ENCODE assay signal across 25 mouse cellular contexts in the genomic region with DNA sequence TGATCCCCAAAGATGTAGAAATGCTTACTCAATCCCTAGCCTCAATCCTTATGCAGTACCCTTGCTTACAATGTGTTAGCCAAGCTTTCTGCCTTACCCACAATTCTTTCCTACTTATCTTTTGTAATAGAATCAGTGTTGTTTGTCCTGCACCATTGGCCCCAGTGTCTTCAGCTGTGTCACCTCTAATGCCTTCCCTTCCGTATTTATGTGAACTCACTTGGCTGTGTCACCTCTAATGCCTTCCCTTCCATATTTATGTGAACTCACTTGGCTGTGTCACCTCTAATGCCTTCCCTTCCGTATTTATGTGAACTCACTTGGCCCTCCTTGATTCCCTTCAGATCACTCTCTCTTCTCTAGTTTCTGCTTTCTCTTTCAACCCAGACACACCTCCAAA.
"Had no signal": no experiment of that assay in that cellular context is flagged by ENCODE, and none has a peak within 500 bp of the region (broad histone marks: within the 10 kb centered on the region; RNA-seq: fewer than 3 reads in every experiment).

No protein-coding gene starts in this region.

- H3K27ac ChIP-seq: heart, embryonic 10.5 days; hindbrain, embryonic 10.5 days; hindbrain, embryonic 12.5 days; hindbrain, embryonic 14.5 days; intestine, embryonic 15.5 days; layer of hippocampus, adult 2 months; left cerebral cortex, adult 2 months; limb, embryonic 10.5 days; limb, embryonic 12.5 days; liver, embryonic 13.5 days had no signal

- H3K9ac ChIP-seq: heart, embryonic 12.5 days; hindbrain, embryonic 12.5 days; hindbrain, embryonic 14.5 days; intestine, embryonic 15.5 days; limb, embryonic 12.5 days; liver, embryonic 13.5 days had no signal

- H3K4me3 ChIP-seq: heart, embryonic 10.5 days; heart, embryonic 12.5 days; hindbrain, embryonic 10.5 days; hindbrain, embryonic 12.5 days; intestine, embryonic 15.5 days; layer of hippocampus, adult 2 months; left cerebral cortex, adult 2 months; limb, embryonic 10.5 days; limb, embryonic 12.5 days; liver, embryonic 13.5 days had no signal

- DNase-seq: gastrocnemius, postnatal 14 days; gastrocnemius, postnatal 36 days; heart, adult 11 months; heart, postnatal 10 days; heart, postnatal 4 days; kidney, adult 18-20 months; kidney, adult 8-10 months; kidney, postnatal 10 days; kidney, postnatal 25 days; kidney, postnatal 4 days; liver; liver, embryonic 13.5 days had no signal

- H3K36me3 ChIP-seq: heart, embryonic 10.5 days; heart, embryonic 12.5 days; hindbrain, embryonic 10.5 days; hindbrain, embryonic 12.5 days; intestine, embryonic 15.5 days; limb, embryonic 10.5 days; limb, embryonic 12.5 days; liver, embryonic 13.5 days had no signal

- H3K9me3 ChIP-seq: heart, embryonic 10.5 days; heart, embryonic 12.5 days; hindbrain, embryonic 10.5 days; hindbrain, embryonic 12.5 days; intestine, embryonic 15.5 days; limb, embryonic 10.5 days; limb, embryonic 12.5 days; liver, embryonic 13.5 days had no signal

- ATAC-seq: hindbrain, embryonic 16.5 days; inflammation-experienced regulatory T-cells, adult 6 months; intestine, embryonic 15.5 days; intestine, postnatal 0 days had no signal
